Mouse (Mus musculus): ENCODE data around the gene Fat4.

GRCm38 (mm10) chr3:38860683-38861082, 26.1 kb upstream of the Fat4 start:
- TF ChIP-seq CTCF (IDR thresholded peaks at IDR 0.05) (peak; percentile 31; the same call in 1 of the 2 replicates), EP300 (IDR thresholded peaks at IDR 0.05) (no peak)
